Mouse (Mus musculus): Measurements from ENCODE around the gene Cytip. TPM values are rescaled to one million over a fixed set of nuclear protein-coding genes. Genes with fewer than 3 reads are reported as not detected.

Cytip gene
- 1.4 and 1.6 TPM in 2 replicates for polyA plus RNA-seq (2015; fragmentation: Nextera tagmentation; extraction: Ambion mirVana)

- no peaks in the 10 kb centered on the region for H3K36me3 ChIP-seq
- H3K4me3 ChIP-seq = no peak within 1 kb of the TSS
- WGBS = 70% methylated on average over 4 of the region's 4 CpGs
- H3K9ac ChIP-seq = no peak within 1 kb of the TSS
- H3K27ac ChIP-seq = no peak within 1 kb of the TSS
- ATAC-seq (ENCODE audit: low FRiP score, low read depth) = no peak; the same call in 1 of the 2 replicates
- no peak within 1 kb of the TSS for H3K4me2 ChIP-seq (replicated peaks)
- H3K27me3 ChIP-seq = no peaks in the 10 kb centered on the region
- H3K4me1 ChIP-seq = peaks cover 8% of the 10 kb centered on the region; the same call in 1 of the 2 replicates
- no peaks in the 10 kb centered on the region for H3K9me3 ChIP-seq
Observed at GRCm38 (mm10) chr2:58195346-58195745, at the start of gene Cytip. TSS of gene Cytip (minus strand) at chr2:58195532.

DNA sequence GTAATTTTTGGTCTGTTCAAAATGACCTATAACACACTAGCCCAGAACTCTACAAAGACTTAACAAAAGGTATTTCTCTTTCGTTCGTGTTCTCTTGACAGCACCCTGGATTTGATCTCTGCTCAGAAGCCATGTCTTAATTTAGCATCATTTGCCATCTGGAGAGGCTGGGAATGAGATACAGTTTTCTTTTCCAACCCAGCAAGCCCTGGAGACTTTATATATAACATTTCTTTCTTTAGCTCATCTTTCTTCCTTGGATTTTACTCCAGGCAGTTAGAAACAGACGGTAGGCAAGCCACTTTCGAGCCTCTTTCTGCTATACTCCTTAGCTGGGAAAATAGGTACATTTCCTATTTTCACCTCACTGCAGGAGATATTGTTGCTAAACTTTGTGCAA lies 45.3 kb upstream of the Cytip start:
- Histone ChIP-seq H3K27ac (no peak overlapping the region), H3K9me3 (no peaks in the 10 kb centered on the region), H3K4me2 (replicated peaks) (no peak overlapping the region), H3K36me3 (no peaks in the 10 kb centered on the region), H3K9ac (no peak overlapping the region), H3K4me1 (no peaks in the 10 kb centered on the region), H3K27me3 (no peaks in the 10 kb centered on the region), H3K4me3 (no peak overlapping the region)
- WGBS = 85% methylated on average over 4 of the region's 4 CpGs
- no peak for ATAC-seq (ENCODE audit: low FRiP score, low read depth)

DNA sequence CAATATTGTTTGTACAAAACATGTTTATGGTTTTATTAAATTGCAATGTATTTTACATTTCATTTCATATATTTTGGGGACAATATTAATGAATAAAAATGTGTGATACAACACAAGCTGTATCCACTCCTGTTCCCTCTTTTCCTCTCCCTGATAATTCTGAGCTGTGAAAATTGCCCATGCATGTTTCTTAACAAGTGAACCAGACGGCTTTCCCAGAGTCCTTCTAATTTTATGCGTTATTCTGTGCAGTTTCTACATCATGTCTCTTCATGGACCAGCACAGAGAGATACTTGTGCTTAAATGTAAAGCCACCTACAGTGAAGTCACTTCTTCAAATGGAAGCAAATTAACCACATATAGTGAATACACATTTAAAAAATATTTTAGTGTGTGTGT lies 42.2 kb upstream of the Cytip start:
- no peak for ATAC-seq (ENCODE audit: low FRiP score, low read depth)
- 74% methylated on average over 2 of the region's 2 CpGs for WGBS
- H3K27me3 ChIP-seq = no peaks in the 10 kb centered on the region
- no peaks in the 10 kb centered on the region for H3K4me1 ChIP-seq
- H3K36me3 ChIP-seq = no peaks in the 10 kb centered on the region
- H3K4me2 ChIP-seq (replicated peaks) = no peak overlapping the region
- H3K9me3 ChIP-seq = no peaks in the 10 kb centered on the region
- no peak overlapping the region for H3K27ac ChIP-seq
- H3K4me3 ChIP-seq = no peak overlapping the region
- no peak overlapping the region for H3K9ac ChIP-seq

DNA sequence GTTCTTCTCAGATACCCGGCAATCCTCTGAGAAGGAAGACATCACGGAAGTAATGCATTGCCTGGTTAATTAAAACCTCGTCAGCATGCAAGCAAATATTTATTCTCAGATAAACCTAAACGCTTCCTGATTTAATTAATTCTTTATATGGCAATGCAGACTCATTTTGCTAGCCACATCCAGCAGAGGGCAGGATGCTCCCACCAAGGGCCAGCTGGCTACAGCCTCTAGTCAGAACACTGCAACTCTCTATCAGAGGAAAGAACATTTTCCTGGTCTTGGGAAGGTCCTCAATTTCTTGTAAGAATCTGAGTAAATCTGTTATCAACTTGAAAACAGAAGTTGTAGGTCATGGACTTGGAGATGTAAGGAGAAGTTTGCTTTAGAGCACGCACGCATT lies 4.1 kb upstream of the Cytip start:
- H3K4me2 ChIP-seq (replicated peaks) = no peak overlapping the region
- no peaks in the 10 kb centered on the region for H3K27me3 ChIP-seq
- 77% methylated on average over 6 of the region's 6 CpGs for WGBS
- H3K9me3 ChIP-seq = no peaks in the 10 kb centered on the region
- no peak overlapping the region for H3K9ac ChIP-seq
- H3K36me3 ChIP-seq = no peaks in the 10 kb centered on the region
- peaks cover 7% of the 10 kb centered on the region; the same call in 1 of the 2 replicates for H3K4me1 ChIP-seq
- ATAC-seq (ENCODE audit: low FRiP score, low read depth) = no peak
- no peak overlapping the region for H3K4me3 ChIP-seq
- no peak overlapping the region for H3K27ac ChIP-seq

DNA sequence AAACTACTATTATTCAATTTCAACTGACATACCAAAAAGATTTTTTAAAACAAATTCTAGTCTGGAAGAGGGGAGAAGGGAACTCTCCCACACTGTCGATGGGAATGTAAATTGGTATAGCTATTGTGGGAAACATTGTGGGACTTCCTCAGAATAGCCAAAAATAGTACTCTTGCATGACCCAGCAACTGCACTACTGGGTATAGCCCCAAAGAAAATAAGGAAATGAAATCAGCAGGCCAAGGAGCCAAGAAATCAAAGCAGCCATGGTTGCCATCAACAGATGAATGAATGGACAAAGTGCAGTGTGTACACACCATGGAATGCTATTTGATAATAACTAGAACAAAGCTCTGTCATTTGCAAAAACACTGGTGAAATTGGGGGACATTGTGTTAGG lies 1.5 kb upstream of the Cytip start:
- Histone ChIP-seq H3K27me3 (no peaks in the 10 kb centered on the region), H3K36me3 (no peaks in the 10 kb centered on the region), H3K4me1 (peaks cover 8% of the 10 kb centered on the region; the same call in 1 of the 2 replicates), H3K9me3 (no peaks in the 10 kb centered on the region), H3K9ac (no peak overlapping the region), H3K27ac (no peak overlapping the region), H3K4me3 (no peak overlapping the region), H3K4me2 (replicated peaks) (no peak overlapping the region)
- 87% methylated on average over 1 of the region's 1 CpGs for WGBS
- no peak for ATAC-seq (ENCODE audit: low FRiP score, low read depth)

DNA sequence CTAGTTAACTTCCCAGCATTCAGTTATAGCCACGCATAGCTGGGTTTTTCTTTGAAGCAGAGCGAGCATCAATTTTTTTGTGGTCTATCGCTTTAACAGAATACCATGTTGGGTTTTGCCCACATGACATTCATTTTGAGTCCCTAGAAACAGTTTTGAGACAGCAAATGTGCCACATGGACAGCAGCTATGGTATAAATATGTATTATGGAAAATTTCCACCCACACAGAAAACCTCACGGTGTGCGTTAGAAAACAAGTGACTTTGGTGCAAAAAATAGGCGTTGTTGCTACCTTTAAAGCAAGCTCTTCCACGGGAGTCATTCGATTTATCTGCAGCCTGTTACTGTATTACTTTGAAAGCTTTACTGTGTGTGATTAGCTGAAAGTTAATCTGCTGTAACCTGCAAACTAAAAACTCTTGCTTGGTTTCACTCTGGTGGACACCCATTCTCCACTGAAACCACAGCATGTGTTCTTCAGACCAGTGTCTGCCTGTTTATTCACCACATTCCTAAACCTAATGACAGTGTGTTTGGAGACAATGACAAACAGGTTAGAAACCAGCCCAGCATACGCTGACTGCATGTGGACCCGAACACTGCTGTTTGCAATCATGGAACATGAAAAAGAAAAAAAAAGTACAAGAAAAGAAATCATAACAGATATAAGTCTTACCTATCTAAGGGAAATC lies 763 bp downstream of the Cytip start:
- Histone ChIP-seq H3K4me1 (peaks cover 8% of the 10 kb centered on the region; the same call in 1 of the 2 replicates), H3K4me3 (no peak overlapping the region), H3K27ac (no peak overlapping the region), H3K9me3 (no peaks in the 10 kb centered on the region), H3K4me2 (replicated peaks) (no peak overlapping the region), H3K36me3 (no peaks in the 10 kb centered on the region), H3K9ac (no peak overlapping the region), H3K27me3 (no peaks in the 10 kb centered on the region)
- WGBS = 77% methylated on average over 10 of the region's 10 CpGs
- no peak for ATAC-seq (ENCODE audit: low FRiP score, low read depth)

- H3K27me3 ChIP-seq = no peaks in the 10 kb centered on the region
- no peak for ATAC-seq (ENCODE audit: low FRiP score, low read depth)
- H3K4me2 ChIP-seq (replicated peaks) = no peak overlapping the region
- H3K9ac ChIP-seq = no peak overlapping the region
- peaks cover 8% of the 10 kb centered on the region; the same call in 1 of the 2 replicates for H3K4me1 ChIP-seq
- no peaks in the 10 kb centered on the region for H3K36me3 ChIP-seq
- H3K9me3 ChIP-seq = no peaks in the 10 kb centered on the region
- H3K27ac ChIP-seq = no peak overlapping the region
- H3K4me3 ChIP-seq = no peak overlapping the region
- 90% methylated on average over 5 of the region's 5 CpGs for WGBS
Observed at GRCm38 (mm10) chr2:58192160-58192559, 3.2 kb downstream of the Cytip start.

GRCm38 (mm10) chr2:58189501-58189900 lies 5.8 kb downstream of the Cytip start:
- H3K36me3 ChIP-seq = no peaks in the 10 kb centered on the region
- H3K27me3 ChIP-seq = no peaks in the 10 kb centered on the region
- no peak overlapping the region for H3K4me2 ChIP-seq (replicated peaks)
- no peaks in the 10 kb centered on the region for H3K9me3 ChIP-seq
- ATAC-seq (ENCODE audit: low FRiP score, low read depth) = no peak
- 0 out of 2 replicates have a peak, but pooled peaks cover 2% of the 10 kb centered on the region for H3K4me1 ChIP-seq
- H3K9ac ChIP-seq = no peak overlapping the region
- WGBS = 73% methylated on average over 4 of the region's 4 CpGs
- H3K27ac ChIP-seq = no peak overlapping the region
- no peak overlapping the region for H3K4me3 ChIP-seq

- no peak for ATAC-seq (ENCODE audit: low FRiP score, low read depth)
- H3K9ac ChIP-seq = no peak overlapping the region
- 47% methylated on average over 1 of the region's 1 CpGs for WGBS
- H3K36me3 ChIP-seq = no peaks in the 10 kb centered on the region
- no peak overlapping the region for H3K4me2 ChIP-seq (replicated peaks)
- H3K9me3 ChIP-seq = no peaks in the 10 kb centered on the region
- H3K27ac ChIP-seq = no peak overlapping the region
- no peaks in the 10 kb centered on the region for H3K27me3 ChIP-seq
- no peaks in the 10 kb centered on the region for H3K4me1 ChIP-seq
- no peak overlapping the region for H3K4me3 ChIP-seq
Observed at GRCm38 (mm10) chr2:58188903-58189302, 6.4 kb downstream of the Cytip start.

DNA sequence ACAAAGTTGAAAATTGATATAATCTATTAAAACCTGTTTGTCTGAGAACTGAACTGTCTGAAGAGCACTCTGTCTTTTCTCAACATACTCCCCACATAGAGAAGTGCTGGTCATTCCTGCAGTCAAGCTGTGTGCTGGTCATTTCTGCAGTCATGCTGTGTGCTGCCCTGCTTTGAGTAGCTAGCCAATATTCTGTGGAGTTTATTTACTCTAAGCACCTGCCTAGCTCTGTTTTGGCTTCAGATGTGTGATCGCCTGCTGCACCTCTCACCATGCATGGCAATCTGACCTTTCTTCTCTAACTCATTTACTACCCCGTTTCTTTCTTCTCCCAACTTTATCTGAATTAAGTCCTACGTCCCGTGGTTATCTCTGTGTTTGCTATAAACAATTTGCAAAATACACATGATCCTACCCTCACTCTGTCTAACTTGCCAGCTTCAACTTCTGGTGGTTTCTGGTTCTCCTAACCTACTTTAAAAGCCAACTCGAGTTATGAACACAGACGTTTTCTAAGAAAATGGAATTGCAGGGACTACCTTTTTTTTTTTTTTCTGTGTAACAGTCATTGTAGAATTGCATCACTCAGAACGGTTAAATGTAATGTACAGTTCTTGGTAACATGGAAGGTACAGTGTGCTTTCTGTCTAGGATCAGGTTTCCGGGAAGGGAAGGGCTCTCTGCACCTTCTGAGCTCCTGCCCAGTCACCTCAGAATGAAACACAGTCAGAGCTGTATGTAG lies 7.9 kb downstream of the Cytip start:
- no peak overlapping the region for H3K4me3 ChIP-seq
- ATAC-seq (ENCODE audit: low FRiP score, low read depth) = no peak
- no peak overlapping the region for H3K4me2 ChIP-seq (replicated peaks)
- H3K9me3 ChIP-seq = no peaks in the 10 kb centered on the region
- no peaks in the 10 kb centered on the region for H3K4me1 ChIP-seq
- WGBS = 72% methylated on average over 8 of the region's 8 CpGs
- no peaks in the 10 kb centered on the region for H3K27me3 ChIP-seq
- no peaks in the 10 kb centered on the region for H3K36me3 ChIP-seq
- H3K9ac ChIP-seq = no peak overlapping the region
- no peak overlapping the region for H3K27ac ChIP-seq

GRCm38 (mm10) chr2:58184197-58184596 lies 11.1 kb downstream of the Cytip start:
- 92% methylated on average over 2 of the region's 2 CpGs for WGBS
- Histone ChIP-seq H3K27me3 (no peaks in the 10 kb centered on the region), H3K4me2 (replicated peaks) (no peak overlapping the region), H3K36me3 (no peaks in the 10 kb centered on the region), H3K9ac (no peak overlapping the region), H3K9me3 (no peaks in the 10 kb centered on the region), H3K4me3 (no peak overlapping the region), H3K4me1 (no peaks in the 10 kb centered on the region), H3K27ac (no peak overlapping the region)
- no peak for ATAC-seq (ENCODE audit: low FRiP score, low read depth)

- Histone ChIP-seq H3K27ac (no peak overlapping the region), H3K9ac (no peak overlapping the region), H3K36me3 (no peaks in the 10 kb centered on the region), H3K4me1 (no peaks in the 10 kb centered on the region), H3K27me3 (no peaks in the 10 kb centered on the region), H3K9me3 (no peaks in the 10 kb centered on the region), H3K4me2 (replicated peaks) (no peak overlapping the region), H3K4me3 (no peak overlapping the region)
- no peak for ATAC-seq (ENCODE audit: low FRiP score, low read depth)
- 88% methylated on average over 2 of the region's 2 CpGs for WGBS
Observed at GRCm38 (mm10) chr2:58183658-58184057, 11.7 kb downstream of the Cytip start.
